Mouse (Mus musculus) lung, postnatal 4 days (tissue): ENCODE measurements around the gene Nebl.
A peak's percentile ranks its signal among the peaks of the same experiment; 100 is the strongest.

Experiments used
- DNase-seq, 2 experiments: peaks; one replicate each; pipeline ENCODE4 v3.0.0; 2021

Gene Nebl

DNA sequence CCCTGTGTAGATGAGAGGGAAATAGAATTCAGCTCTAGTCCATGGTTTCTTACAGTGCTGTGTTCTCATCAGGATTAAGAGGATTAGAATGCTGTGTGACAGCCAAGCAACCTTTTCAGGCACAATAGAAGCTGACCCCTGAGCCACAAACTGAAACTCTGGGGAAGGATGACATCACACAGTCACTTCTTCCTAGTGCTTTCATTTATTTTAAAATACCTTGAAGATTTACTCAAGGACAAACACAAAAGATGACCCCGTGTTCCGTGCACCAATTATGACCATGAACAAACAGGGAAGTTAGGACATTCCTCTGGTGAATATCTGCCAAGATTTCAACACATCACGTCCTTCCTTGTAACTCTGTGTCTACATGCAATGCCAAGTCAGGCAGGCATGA is 121.0 kb downstream of the Nebl start:
- no peak for DNase-seq

DNA sequence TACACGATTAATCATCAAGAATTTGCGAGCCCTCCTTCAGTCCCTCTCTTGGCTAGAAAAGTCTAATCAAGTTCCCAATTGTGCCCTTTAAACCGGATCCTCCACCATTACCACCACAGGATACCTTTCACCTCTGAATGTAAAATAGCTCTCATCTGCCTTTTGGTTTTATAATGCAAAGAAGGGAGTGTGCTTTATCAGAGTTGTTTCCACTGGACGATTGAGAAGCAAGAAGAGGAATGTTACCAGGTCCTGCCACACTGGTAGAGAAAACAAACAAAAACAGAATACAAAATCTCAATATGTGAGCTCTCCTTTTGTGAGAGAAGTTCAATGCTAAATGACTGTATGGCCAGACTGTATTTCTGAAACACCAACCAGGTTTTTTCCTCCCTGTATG is 127.7 kb downstream of the Nebl start:
- no peak for DNase-seq

DNA sequence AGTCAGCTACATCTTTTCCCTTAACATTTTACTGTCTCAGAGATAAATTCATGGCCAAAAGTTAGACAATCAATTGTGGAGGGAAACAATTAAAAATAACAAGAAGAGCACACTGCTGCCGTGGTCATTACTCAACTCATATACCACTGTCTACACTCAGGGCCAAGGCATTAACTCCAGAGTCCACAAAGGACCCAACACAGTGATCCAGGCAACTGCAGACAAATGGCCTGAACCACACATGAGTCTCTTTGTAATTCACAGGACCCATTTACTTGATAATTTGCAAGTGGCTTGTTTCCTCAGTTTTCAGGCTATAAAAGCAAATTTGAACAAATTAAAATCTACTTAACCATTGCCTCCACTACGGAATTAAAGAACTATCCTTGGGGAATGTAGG is 130.6 kb downstream of the Nebl start:
- no peak for DNase-seq

DNA sequence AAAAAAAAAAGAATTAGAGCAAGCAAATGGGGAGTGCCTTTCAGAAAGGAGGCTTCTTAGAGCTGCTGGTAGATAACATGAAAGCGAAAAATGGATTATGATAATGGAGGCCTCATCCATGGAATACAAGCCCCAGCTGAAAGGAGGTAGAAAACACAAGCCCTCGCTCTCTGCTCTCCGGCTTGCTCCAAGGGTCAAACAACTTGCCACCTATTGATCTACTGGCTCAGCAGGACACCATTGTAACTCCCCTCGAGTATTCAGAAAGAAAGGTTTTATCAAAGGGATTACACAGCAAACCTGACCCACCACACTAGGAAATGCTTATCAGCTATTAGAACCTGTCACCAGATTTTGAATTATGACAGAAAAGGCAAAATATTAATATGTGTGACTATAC is 131.4 kb downstream of the Nebl start:
- DNase-seq = no peak

- peak in 1 of 2 experiments; percentile 42 for DNase-seq
Observed at GRCm38 (mm10) chr2:17597932-17598331, 133.3 kb downstream of the Nebl start.

- DNase-seq = no peak
Observed at GRCm38 (mm10) chr2:17589669-17590068, 141.6 kb downstream of the Nebl start.

GRCm38 (mm10) chr2:17585329-17585992 is 145.8 kb downstream of the Nebl start:
- peak in 1 of 2 experiments; percentile 6 for DNase-seq

- DNase-seq = no peak
Observed at GRCm38 (mm10) chr2:17575648-17576047, 155.6 kb downstream of the Nebl start.

- no peak for DNase-seq
Observed at GRCm38 (mm10) chr2:17571716-17572115, 159.5 kb downstream of the Nebl start.

DNA sequence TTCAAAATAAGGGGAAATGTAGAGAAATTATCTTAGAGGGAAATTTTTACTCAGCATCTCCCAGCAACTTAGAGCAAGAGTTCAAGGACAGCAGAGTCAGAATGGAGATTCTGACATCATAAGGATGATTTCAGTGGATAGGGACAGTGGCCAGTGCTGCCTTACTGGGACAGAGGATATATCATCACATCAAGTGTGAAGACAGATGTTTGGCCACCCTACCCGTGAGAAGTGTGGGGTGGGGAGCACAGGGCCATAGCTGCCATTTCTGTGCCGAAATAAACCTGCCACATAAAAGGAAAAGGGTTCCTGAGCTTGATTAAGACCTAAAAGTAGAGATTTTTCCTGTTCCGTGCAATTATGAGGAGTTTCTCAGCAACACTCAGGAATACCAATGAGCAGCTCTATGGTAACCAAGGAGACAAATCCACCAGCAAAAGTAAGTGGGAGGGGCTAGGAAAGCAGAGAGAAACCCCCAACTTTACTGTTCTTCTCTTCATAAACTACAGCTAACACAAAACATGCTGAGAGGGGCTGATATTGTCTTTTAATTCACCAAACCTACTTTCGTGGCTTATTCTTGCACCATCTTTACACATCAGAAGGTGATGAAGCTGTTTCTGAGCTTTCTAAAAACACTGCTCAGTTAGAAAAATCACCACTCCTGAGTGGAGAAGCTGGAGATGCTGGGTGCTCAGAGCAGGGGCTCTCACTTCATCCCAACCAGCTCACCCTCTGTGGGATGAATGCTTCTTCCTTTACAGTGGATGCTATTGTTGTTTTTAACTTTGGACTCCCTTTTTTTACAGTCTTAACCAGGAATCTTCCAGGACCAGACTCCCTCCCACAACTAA is 172.1 kb downstream of the Nebl start:
- DNase-seq = no peak

- DNase-seq = no peak
Observed at GRCm38 (mm10) chr2:17549895-17550558, 181.2 kb downstream of the Nebl start.

DNA sequence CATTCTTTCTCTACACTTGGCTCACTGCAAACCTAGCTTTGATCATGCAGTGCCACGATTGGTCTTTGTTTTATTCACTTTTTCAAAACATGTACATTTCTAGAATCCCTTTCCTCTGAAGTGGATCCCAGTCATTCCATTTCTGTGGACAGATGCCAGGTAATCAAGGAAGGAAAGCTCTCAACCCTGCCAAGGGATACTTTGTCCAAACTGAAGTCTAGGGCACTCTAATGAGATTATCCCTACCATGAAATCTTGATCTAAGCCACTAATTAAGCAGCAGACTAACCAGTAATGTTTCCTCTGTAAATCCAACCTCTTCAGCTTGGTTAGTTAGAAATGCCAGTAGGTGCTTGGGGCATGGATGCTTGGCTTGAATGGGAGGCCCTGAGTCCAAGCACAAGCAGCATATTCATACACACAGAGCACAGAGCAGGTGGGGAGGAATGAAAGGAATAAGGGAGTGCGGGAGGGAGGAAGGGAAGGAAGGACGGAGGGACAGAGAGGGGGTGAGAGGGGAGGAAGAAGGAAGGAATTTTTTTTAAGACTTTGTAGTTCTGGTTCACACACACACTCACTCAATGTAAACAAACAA is 184.8 kb downstream of the Nebl start:
- DNase-seq = no peak

- no peak for DNase-seq
Observed at GRCm38 (mm10) chr2:17539737-17540136, 191.5 kb downstream of the Nebl start.

DNA sequence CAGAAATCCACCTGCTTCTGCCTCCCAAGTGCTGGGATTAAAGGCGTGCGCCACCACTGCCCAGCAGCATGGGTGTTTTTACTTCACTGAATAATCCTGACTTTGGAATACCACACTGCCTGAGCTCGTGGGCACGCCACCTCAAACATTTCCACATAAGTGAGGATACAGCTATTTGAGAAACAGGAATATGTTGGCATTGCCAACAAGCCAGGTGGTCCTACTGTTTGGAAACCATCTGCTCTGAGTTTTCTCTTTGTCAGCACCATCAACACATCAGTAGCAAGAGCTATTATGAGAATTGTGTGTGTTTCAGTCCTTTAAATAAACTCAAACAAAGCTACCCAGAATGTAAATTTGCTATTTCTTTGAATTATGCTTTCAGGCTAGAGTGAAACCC is 192.8 kb downstream of the Nebl start:
- no peak for DNase-seq

- peak in 1 of 2 experiments; percentile 14 for DNase-seq
Observed at GRCm38 (mm10) chr2:17531355-17532105, 199.7 kb downstream of the Nebl start.

GRCm38 (mm10) chr2:17525739-17526526 is 205.3 kb downstream of the Nebl start:
- DNase-seq = no peak

DNA sequence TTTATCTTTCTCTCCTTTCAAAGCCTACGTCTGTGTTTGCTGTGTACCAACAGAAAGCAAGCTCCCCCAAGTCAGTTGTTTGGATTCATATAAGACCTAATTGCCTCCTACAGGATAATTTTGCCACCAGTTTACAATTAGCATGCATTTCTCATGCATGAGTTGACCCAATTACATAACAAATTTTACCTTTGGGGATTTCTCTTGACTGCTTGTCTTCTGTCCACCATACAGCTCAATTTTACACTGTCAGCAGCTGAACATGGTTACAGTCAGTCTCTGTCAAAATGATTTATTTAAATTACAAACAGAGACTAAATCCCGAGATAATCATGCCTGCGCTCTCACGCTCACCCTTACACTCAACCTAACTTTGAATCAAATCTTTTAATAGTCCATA is 206.1 kb downstream of the Nebl start:
- no peak for DNase-seq

- no peak for DNase-seq
Observed at GRCm38 (mm10) chr2:17524205-17524978, 206.9 kb downstream of the Nebl start.

GRCm38 (mm10) chr2:17523791-17524190 is 207.5 kb downstream of the Nebl start:
- no peak for DNase-seq

DNA sequence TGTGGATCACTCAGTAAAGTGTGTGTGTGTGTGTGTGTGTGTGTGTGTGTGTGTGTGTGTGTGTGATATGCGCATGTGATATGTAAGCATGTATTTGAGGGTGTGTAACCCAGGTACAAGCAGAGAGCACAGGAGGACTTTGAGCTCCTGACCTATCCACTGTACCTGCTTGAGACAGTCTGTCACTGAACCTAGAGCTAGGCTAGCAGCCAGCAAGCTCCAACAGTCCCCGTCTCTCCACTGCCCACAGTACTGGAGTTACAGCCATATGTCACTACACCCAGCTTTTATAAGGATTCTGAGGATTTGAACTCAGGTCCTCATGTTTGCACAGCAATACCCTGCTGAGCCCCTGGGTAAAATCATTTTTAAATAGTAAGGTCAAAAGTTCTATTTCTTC is 215.6 kb downstream of the Nebl start:
- DNase-seq = no peak

DNA sequence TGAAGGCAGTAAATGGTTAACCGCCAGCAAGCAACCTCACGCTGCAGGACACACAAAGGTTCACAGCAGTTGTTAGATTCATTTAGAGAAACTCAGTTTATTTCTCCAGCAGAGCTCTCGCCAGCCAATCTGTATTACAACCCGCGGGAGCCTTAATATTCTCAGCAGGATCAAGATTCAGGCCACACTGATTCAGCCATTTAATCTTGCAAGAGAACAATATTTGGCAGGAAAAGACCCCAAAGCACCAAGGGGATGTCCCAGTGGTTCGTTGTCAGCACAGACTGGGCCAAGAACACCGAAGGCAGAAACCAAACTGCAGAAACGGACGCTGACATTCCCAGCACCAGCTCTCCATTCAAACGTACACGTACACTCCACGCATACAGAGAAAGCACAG is 216.5 kb downstream of the Nebl start:
- DNase-seq = no peak
